Comparison of ENCODE assay signal across 9 mouse cellular contexts in the genomic region with DNA sequence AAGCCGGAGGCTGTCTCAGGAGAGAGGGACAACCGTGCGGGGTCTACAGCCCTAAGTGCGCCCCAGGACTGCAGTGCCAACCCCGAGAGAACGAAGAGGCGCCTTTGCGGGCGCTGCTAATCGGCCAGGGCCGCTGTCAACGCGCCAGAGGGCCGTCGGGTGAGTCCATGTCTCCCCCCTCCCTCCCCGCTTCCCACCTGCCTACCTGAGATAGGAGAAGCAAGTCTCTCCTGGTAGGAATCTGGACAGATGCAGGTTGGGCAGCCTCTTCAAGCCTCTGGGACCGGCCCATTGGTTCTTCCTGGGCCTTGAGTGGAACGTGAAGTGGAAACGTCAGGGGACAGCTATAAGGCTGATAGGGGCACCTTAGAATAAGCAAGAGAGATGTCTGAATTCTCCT. TPM values are rescaled to one million over a fixed set of nuclear protein-coding genes. Genes with fewer than 3 reads are reported as not detected.
DNase-seq lines count a peak whose midpoint lies in the region; ATAC-seq lines count a peak whose summit lies in the region.
"Had no signal": no experiment of that assay in that cellular context is flagged by ENCODE, and none has a peak within 500 bp of the region (broad histone marks: within the 10 kb centered on the region; RNA-seq: fewer than 3 reads in every experiment).

No protein-coding gene starts in this region.

- peaks cover 25% of the 10 kb centered on the region for H3K27me3 ChIP-seq in kidney, embryonic 15.5 days
- peaks cover 42% of the 10 kb centered on the region for H3K27me3 ChIP-seq in embryonic facial prominence, embryonic 12.5 days
- peaks cover 24% of the 10 kb centered on the region for H3K27me3 ChIP-seq in intestine, embryonic 14.5 days (replicated peaks; ENCODE audit: control insufficient read depth, insufficient read depth, low read length)
- H3K27me3 ChIP-seq in midbrain, embryonic 15.5 days (replicated peaks), result peaks cover 27% of the 10 kb centered on the region

- 12% methylated on average over 19 of the region's 19 CpGs for WGBS in kidney, embryonic 15.5 days
- 14% methylated on average over 19 of the region's 19 CpGs for WGBS in embryonic facial prominence, embryonic 12.5 days
- WGBS in intestine, embryonic 14.5 days, result 17% methylated on average over 19 of the region's 19 CpGs
- WGBS in midbrain, embryonic 15.5 days, result 14% methylated on average over 19 of the region's 19 CpGs

- H3K9me3 ChIP-seq in kidney, embryonic 15.5 days (replicated peaks), result no peaks in the 10 kb centered on the region
- no peaks in the 10 kb centered on the region for H3K9me3 ChIP-seq in embryonic facial prominence, embryonic 12.5 days
- H3K9me3 ChIP-seq in intestine, embryonic 14.5 days (ENCODE audit: control insufficient read depth, low read length), result no peaks in the 10 kb centered on the region
- H3K9me3 ChIP-seq in midbrain, embryonic 15.5 days, result no peaks in the 10 kb centered on the region

- peaks cover 46% of the 10 kb centered on the region for H3K4me1 ChIP-seq in kidney, embryonic 15.5 days
- H3K4me1 ChIP-seq in embryonic facial prominence, embryonic 12.5 days, result peaks cover 12% of the 10 kb centered on the region
- H3K4me1 ChIP-seq in intestine, embryonic 14.5 days (replicated peaks; ENCODE audit: control insufficient read depth, insufficient read depth, low read length), result peaks cover 18% of the 10 kb centered on the region; the same call in 1 of the 2 replicates
- H3K4me1 ChIP-seq in midbrain, embryonic 15.5 days, result peaks cover 8% of the 10 kb centered on the region; the same call in 1 of the 2 replicates

- intact Hi-C loops in left cerebral cortex, postnatal 10 days (cut with DNase I), result loop anchor here (5.0 kb wide), 1 partner anchor 37 kb away; no protein-coding TSS in a partner anchor

- no peaks in the 10 kb centered on the region for H3K36me3 ChIP-seq in kidney, embryonic 15.5 days
- H3K36me3 ChIP-seq in embryonic facial prominence, embryonic 12.5 days, result no peaks in the 10 kb centered on the region
- H3K36me3 ChIP-seq in intestine, embryonic 14.5 days (ENCODE audit: control insufficient read depth, insufficient read depth, low read length), result no peaks in the 10 kb centered on the region
- no peaks in the 10 kb centered on the region for H3K36me3 ChIP-seq in midbrain, embryonic 15.5 days (replicated peaks)

- H3K9ac ChIP-seq in kidney, embryonic 15.5 days, result peak overlapping the region; percentile 24; the same call in 1 of the 2 replicates
- H3K9ac ChIP-seq in embryonic facial prominence, embryonic 12.5 days, result peak overlapping the region; percentile 19; the same call in 1 of the 2 replicates
- H3K9ac ChIP-seq in intestine, embryonic 14.5 days (ENCODE audit: low read length), result no peak overlapping the region
- no peak overlapping the region for H3K9ac ChIP-seq in midbrain, embryonic 15.5 days

- peak overlapping the region; percentile 29; the same call in 1 of the 2 replicates for H3K27ac ChIP-seq in kidney, embryonic 15.5 days
- H3K27ac ChIP-seq in embryonic facial prominence, embryonic 12.5 days, result no peak overlapping the region
- H3K27ac ChIP-seq in intestine, embryonic 14.5 days (ENCODE audit: low read depth), result no peak overlapping the region
- no peak overlapping the region for H3K27ac ChIP-seq in midbrain, embryonic 15.5 days

- H3K4me2 ChIP-seq in kidney, embryonic 15.5 days, result peak overlapping the region; percentile 59
- peak overlapping the region; percentile 43 for H3K4me2 ChIP-seq in embryonic facial prominence, embryonic 12.5 days (replicated peaks)
- H3K4me2 ChIP-seq in intestine, embryonic 14.5 days (ENCODE audit: low read length), result peak overlapping the region; percentile 13
- peak overlapping the region; percentile 21 for H3K4me2 ChIP-seq in midbrain, embryonic 15.5 days

- ATAC-seq in kidney, embryonic 15.5 days (replicated peaks; ENCODE audit: low FRiP score), result peak; percentile 33; the same call in 1 of the 2 replicates
- ATAC-seq in embryonic facial prominence, embryonic 12.5 days (ENCODE audit: insufficient number of reproducible peaks, insufficient read depth, low FRiP score, low TSS enrichment), result no peak
- ATAC-seq in intestine, embryonic 14.5 days (replicated peaks; ENCODE audit: low FRiP score, low TSS enrichment, low read depth), result no peak
- no peak for ATAC-seq in midbrain, embryonic 15.5 days (replicated peaks)

- H3K4me3 ChIP-seq in kidney, embryonic 15.5 days (replicated peaks), result peak overlapping the region; percentile 33
- H3K4me3 ChIP-seq in embryonic facial prominence, embryonic 12.5 days, result peak overlapping the region; percentile 20
- H3K4me3 ChIP-seq in intestine, embryonic 14.5 days (ENCODE audit: low read depth, low read length), result peak overlapping the region; percentile 20
- no peak overlapping the region for H3K4me3 ChIP-seq in midbrain, embryonic 15.5 days

- no peak for DNase-seq in kidney, postnatal 25 days
- no peak for DNase-seq in intestine, embryonic 14.5 days (ENCODE audit: low spot score)
- DNase-seq in cerebellum, adult 18-20 months, result no peak
- no peak for DNase-seq in left cerebral cortex, postnatal 10 days (ENCODE audit: extremely low spot score in 1 of 2, low spot score in 2 of 2)
- no peak for DNase-seq in thymus, postnatal 0 days (ENCODE audit: low spot score)
- DNase-seq: cerebellum, adult 11-12 months had no signal

RNA-seq across cellular contexts. Expression of a gene that starts 0.6 kb away (rescaled TPM):
- polyA plus RNA-seq in kidney, embryonic 15.5 days (2015; fragmentation: Nextera tagmentation; extraction: Ambion mirVana), result 31.0 and 33.6 TPM in 2 replicates
- polyA plus RNA-seq in embryonic facial prominence, embryonic 12.5 days (2016; fragmentation: Nextera tagmentation; extraction: Ambion mirVana), result 0.92 and 1.2 TPM in 2 replicates
- 8.8 and 10.4 TPM in 2 replicates for polyA plus RNA-seq in intestine, embryonic 14.5 days (2014; fragmentation: Nextera tagmentation; extraction: Ambion mirVana)
- 2.6 and 4.3 TPM in 2 replicates for polyA plus RNA-seq in midbrain, embryonic 15.5 days (2015; fragmentation: Nextera tagmentation; extraction: Ambion mirVana)
- total RNA-seq in left cerebral cortex, postnatal 10 days (2021), result 1 to 10 TPM; 3.1 to 4.1 TPM
- polyA plus RNA-seq in thymus, postnatal 0 days (2015; fragmentation: Nextera tagmentation; extraction: Ambion mirVana), result 6.8 and 7.5 TPM in 2 replicates

RNA-seq across cellular contexts. Expression of a gene that starts 5.6 kb away (rescaled TPM):
- polyA plus RNA-seq in kidney, embryonic 15.5 days (2015; fragmentation: Nextera tagmentation; extraction: Ambion mirVana), result 0.33 and 1.1 TPM in 2 replicates
- polyA plus RNA-seq in embryonic facial prominence, embryonic 12.5 days (2016; fragmentation: Nextera tagmentation; extraction: Ambion mirVana), result 0.13 and 0.17 TPM in 2 replicates
- polyA plus RNA-seq in intestine, embryonic 14.5 days (2014; fragmentation: Nextera tagmentation; extraction: Ambion mirVana), result 3.0 and 4.7 TPM in 2 replicates
- 0.15 TPM in 1 of 2 replicates, not detected in the other for polyA plus RNA-seq in midbrain, embryonic 15.5 days (2015; fragmentation: Nextera tagmentation; extraction: Ambion mirVana)
- under 1 TPM in 1 of 2 experiments, not detected in 1; 0.16 TPM for total RNA-seq in left cerebral cortex, postnatal 10 days (2021)
- 1.0 and 1.1 TPM in 2 replicates for polyA plus RNA-seq in thymus, postnatal 0 days (2015; fragmentation: Nextera tagmentation; extraction: Ambion mirVana)

RNA-seq across cellular contexts. Expression of a gene that starts 8.7 kb away (rescaled TPM):
- 18.0 and 18.4 TPM in 2 replicates for polyA plus RNA-seq in kidney, embryonic 15.5 days (2015; fragmentation: Nextera tagmentation; extraction: Ambion mirVana)
- 15.6 and 15.7 TPM in 2 replicates for polyA plus RNA-seq in embryonic facial prominence, embryonic 12.5 days (2016; fragmentation: Nextera tagmentation; extraction: Ambion mirVana)
- polyA plus RNA-seq in intestine, embryonic 14.5 days (2014; fragmentation: Nextera tagmentation; extraction: Ambion mirVana), result 14.4 and 16.1 TPM in 2 replicates
- 78.7 and 80.2 TPM in 2 replicates for polyA plus RNA-seq in midbrain, embryonic 15.5 days (2015; fragmentation: Nextera tagmentation; extraction: Ambion mirVana)
- total RNA-seq in left cerebral cortex, postnatal 10 days (2021), result 100 to 1,000 TPM; 149 to 150 TPM
- 19.1 and 19.9 TPM in 2 replicates for polyA plus RNA-seq in thymus, postnatal 0 days (2015; fragmentation: Nextera tagmentation; extraction: Ambion mirVana)

RNA-seq across cellular contexts. Expression of a gene that starts 44.5 kb away (rescaled TPM):
- 39.7 and 48.4 TPM in 2 replicates for polyA plus RNA-seq in kidney, embryonic 15.5 days (2015; fragmentation: Nextera tagmentation; extraction: Ambion mirVana)
- polyA plus RNA-seq in embryonic facial prominence, embryonic 12.5 days (2016; fragmentation: Nextera tagmentation; extraction: Ambion mirVana), result 29.6 and 34.0 TPM in 2 replicates
- polyA plus RNA-seq in intestine, embryonic 14.5 days (2014; fragmentation: Nextera tagmentation; extraction: Ambion mirVana), result 41.5 and 48.8 TPM in 2 replicates
- polyA plus RNA-seq in midbrain, embryonic 15.5 days (2015; fragmentation: Nextera tagmentation; extraction: Ambion mirVana), result 8.3 and 12.3 TPM in 2 replicates
- total RNA-seq in left cerebral cortex, postnatal 10 days (2021), result 10 to 100 TPM; 12.2 to 13.1 TPM
- polyA plus RNA-seq in thymus, postnatal 0 days (2015; fragmentation: Nextera tagmentation; extraction: Ambion mirVana), result 4.4 and 5.2 TPM in 2 replicates

RNA-seq across cellular contexts. Expression of a gene that starts 58.3 kb away (rescaled TPM):
- polyA plus RNA-seq in kidney, embryonic 15.5 days (2015; fragmentation: Nextera tagmentation; extraction: Ambion mirVana), result 72.7 and 77.1 TPM in 2 replicates
- polyA plus RNA-seq in embryonic facial prominence, embryonic 12.5 days (2016; fragmentation: Nextera tagmentation; extraction: Ambion mirVana), result 114 and 119 TPM in 2 replicates
- polyA plus RNA-seq in intestine, embryonic 14.5 days (2014; fragmentation: Nextera tagmentation; extraction: Ambion mirVana), result 47.0 and 55.3 TPM in 2 replicates
- 59.0 and 64.2 TPM in 2 replicates for polyA plus RNA-seq in midbrain, embryonic 15.5 days (2015; fragmentation: Nextera tagmentation; extraction: Ambion mirVana)
- 10 to 100 TPM; 53.2 to 56.7 TPM for total RNA-seq in left cerebral cortex, postnatal 10 days (2021)
- 48.8 and 64.9 TPM in 2 replicates for polyA plus RNA-seq in thymus, postnatal 0 days (2015; fragmentation: Nextera tagmentation; extraction: Ambion mirVana)

Comparison
In these comparisons a context has a peak if more than half of its experiments do, and no peak if none do; other contexts are left out.
1. H3K9ac ChIP-seq: peak in kidney, embryonic 15.5 days (single experiment) and embryonic facial prominence, embryonic 12.5 days (single experiment); none in intestine, embryonic 14.5 days (single experiment) and midbrain, embryonic 15.5 days (single experiment).
2. Peak in every context shown above with its lines, with median percentiles within 50 percentile points of each other: H3K4me2 ChIP-seq.